Mouse (Mus musculus) hindbrain, embryonic 16.5 days (tissue): ENCODE results near the gene Cadm2. TPM values are rescaled to one million over a fixed set of nuclear protein-coding genes. Genes with fewer than 3 reads are reported as not detected.

Source experiments
- ATAC-seq: fragments of 200-750 bp; cut with Nextera tagmentation; 2 replicates; pipeline ENCODE4 v1.8.0; 2017; ENCODE audit warnings: moderate TSS enrichment, moderate library complexity
- H3K27ac ChIP-seq: fragments of 300-500 bp; sonication (generic); 2 replicates; pipeline ENCODE4 v1.5.1; 2014; ENCODE audit warnings: low read depth, mild to moderate bottlenecking, control low read depth, low read length, moderate library complexity
- H3K27me3 ChIP-seq: fragments of 300-500 bp; sonication (generic); replicated peaks from 2 replicates; pipeline ENCODE4 v1.6.1; 2014; ENCODE audit warnings: low read length; ENCODE audit not compliant: control insufficient read depth, insufficient read depth
- H3K36me3 ChIP-seq: fragments of 300-500 bp; sonication (generic); 2 replicates; pipeline ENCODE4 v1.6.1; 2014; ENCODE audit warnings: mild to moderate bottlenecking, low read length, moderate library complexity, mixed read lengths; ENCODE audit not compliant: control insufficient read depth, insufficient read depth
- H3K4me1 ChIP-seq: fragments of 300-500 bp; sonication (generic); 2 replicates; pipeline ENCODE4 v1.6.1; 2014; ENCODE audit warnings: low read depth, low read length; ENCODE audit not compliant: control insufficient read depth, insufficient read depth
- H3K4me2 ChIP-seq: fragments of 300-500 bp; sonication (generic); 2 replicates; pipeline ENCODE4 v1.6.1; 2014; ENCODE audit warnings: mild to moderate bottlenecking, low read length, control low read depth, moderate library complexity
- H3K4me3 ChIP-seq: fragments of 300-500 bp; sonication (generic); 2 replicates; pipeline ENCODE4 v1.5.1; 2014; ENCODE audit warnings: mild to moderate bottlenecking, low read length, control low read depth, moderate library complexity
- H3K9ac ChIP-seq: fragments of 300-500 bp; sonication (generic); 2 replicates; pipeline ENCODE4 v1.6.1; 2014; ENCODE audit warnings: low read depth, mild to moderate bottlenecking, control low read depth, low read length, moderate library complexity
- H3K9me3 ChIP-seq: fragments of 300-500 bp; sonication (generic); 2 replicates; pipeline ENCODE4 v1.6.1; 2014; ENCODE audit warnings: mild to moderate bottlenecking, low read length, moderate library complexity; ENCODE audit not compliant: control insufficient read depth
- WGBS: fragments of 180-500 bp; shearing (Covaris S2); extraction: QIAGEN DNeasy Blood & Tissue Kit; methylation state at CpG from one replicate; pipeline ENCODE4 v1.1.7; 2014; 5-methylcytosine and 5-hydroxymethylcytosine counted together
- polyA plus RNA-seq: library from polyadenylated mRNA; unstranded; fragments of >200 nt; fragmentation: Nextera tagmentation; extraction: Ambion mirVana; gene quantifications from 2 replicates; pipeline ENCODE4 v1.2.1, GENCODE M21; 2015

Cadm2 gene
- polyA plus RNA-seq, 1 experiment from 2014 or later: 33.6 TPM

- Histone ChIP-seq H3K4me2 (no peak overlapping the region), H3K36me3 (no peaks in the 10 kb centered on the region), H3K4me1 (no peaks in the 10 kb centered on the region), H3K4me3 (no peak overlapping the region), H3K9ac (no peak overlapping the region), H3K27me3 (no peaks in the 10 kb centered on the region), H3K27ac (no peak overlapping the region), H3K9me3 (no peaks in the 10 kb centered on the region)
- WGBS: 24% methylated on average over 1 of the region's 1 CpGs
- ATAC-seq: no peak
Observed at GRCm38 (mm10) chr16:67234862-67235261, 385.8 kb downstream of the Cadm2 start.

GRCm38 (mm10) chr16:67226696-67227095 is 394.0 kb downstream of the Cadm2 start:
- H3K27me3 ChIP-seq: no peaks in the 10 kb centered on the region
- H3K4me2 ChIP-seq: no peak overlapping the region
- no peak for ATAC-seq
- H3K4me3 ChIP-seq: no peak overlapping the region
- WGBS: 60% methylated on average over 1 of the region's 1 CpGs
- no peak overlapping the region for H3K27ac ChIP-seq
- no peaks in the 10 kb centered on the region for H3K36me3 ChIP-seq
- H3K9me3 ChIP-seq: no peaks in the 10 kb centered on the region
- H3K9ac ChIP-seq: no peak overlapping the region
- no peaks in the 10 kb centered on the region for H3K4me1 ChIP-seq

- no peaks in the 10 kb centered on the region for H3K36me3 ChIP-seq
- H3K27ac ChIP-seq: no peak overlapping the region
- no peak overlapping the region for H3K4me3 ChIP-seq
- H3K9me3 ChIP-seq: no peaks in the 10 kb centered on the region
- no peaks in the 10 kb centered on the region for H3K4me1 ChIP-seq
- no peaks in the 10 kb centered on the region for H3K27me3 ChIP-seq
- H3K4me2 ChIP-seq: no peak overlapping the region
- no peak for ATAC-seq
- no peak overlapping the region for H3K9ac ChIP-seq
Observed at GRCm38 (mm10) chr16:67203329-67203728, 417.4 kb downstream of the Cadm2 start.

GRCm38 (mm10) chr16:67192852-67193415 is 427.8 kb downstream of the Cadm2 start:
- no peak for ATAC-seq
- WGBS: 62% methylated on average over 4 of the region's 4 CpGs

GRCm38 (mm10) chr16:67192395-67192794 is 428.3 kb downstream of the Cadm2 start:
- no peak overlapping the region for H3K9ac ChIP-seq
- ATAC-seq: no peak
- H3K9me3 ChIP-seq: no peaks in the 10 kb centered on the region
- H3K27ac ChIP-seq: no peak overlapping the region
- 53% methylated on average over 2 of the region's 2 CpGs for WGBS
- no peak overlapping the region for H3K4me2 ChIP-seq
- no peak overlapping the region for H3K4me3 ChIP-seq
- no peaks in the 10 kb centered on the region for H3K36me3 ChIP-seq
- no peaks in the 10 kb centered on the region for H3K27me3 ChIP-seq
- no peaks in the 10 kb centered on the region for H3K4me1 ChIP-seq

More at GRCm38 (mm10) chr16:67192852-67193415, 427.8 kb downstream of the Cadm2 start:
- Histone ChIP-seq H3K4me1 (no peaks in the 10 kb centered on the region), H3K27me3 (no peaks in the 10 kb centered on the region), H3K36me3 (no peaks in the 10 kb centered on the region), H3K9me3 (no peaks in the 10 kb centered on the region), H3K27ac (no peak overlapping the region), H3K9ac (no peak overlapping the region), H3K4me2 (no peak overlapping the region), H3K4me3 (no peak overlapping the region)

- Histone ChIP-seq H3K36me3 (no peaks in the 10 kb centered on the region), H3K4me2 (no peak overlapping the region), H3K27ac (no peak overlapping the region), H3K9ac (no peak overlapping the region), H3K9me3 (no peaks in the 10 kb centered on the region), H3K4me1 (no peaks in the 10 kb centered on the region), H3K4me3 (no peak overlapping the region), H3K27me3 (no peaks in the 10 kb centered on the region)
- ATAC-seq: no peak
- WGBS: 77% methylated on average over 1 of the region's 1 CpGs
Observed at GRCm38 (mm10) chr16:67186322-67186721, 434.4 kb downstream of the Cadm2 start.

- H3K9me3 ChIP-seq: no peaks in the 10 kb centered on the region
- no peak overlapping the region for H3K27ac ChIP-seq
- 71% methylated on average over 5 of the region's 5 CpGs for WGBS
- no peaks in the 10 kb centered on the region for H3K4me1 ChIP-seq
- H3K4me2 ChIP-seq: no peak overlapping the region
- H3K4me3 ChIP-seq: no peak overlapping the region
- H3K27me3 ChIP-seq: no peaks in the 10 kb centered on the region
- no peak for ATAC-seq
- no peak overlapping the region for H3K9ac ChIP-seq
- no peaks in the 10 kb centered on the region for H3K36me3 ChIP-seq
Observed at GRCm38 (mm10) chr16:67182958-67183357, 437.8 kb downstream of the Cadm2 start.

- Histone ChIP-seq H3K36me3 (no peaks in the 10 kb centered on the region), H3K27ac (no peak overlapping the region), H3K9ac (no peak overlapping the region), H3K9me3 (no peaks in the 10 kb centered on the region), H3K27me3 (no peaks in the 10 kb centered on the region), H3K4me3 (no peak overlapping the region), H3K4me1 (no peaks in the 10 kb centered on the region), H3K4me2 (no peak overlapping the region)
- ATAC-seq: no peak
- 50% methylated on average over 4 of the region's 4 CpGs for WGBS
Observed at GRCm38 (mm10) chr16:67175386-67175785, 445.3 kb downstream of the Cadm2 start.

- H3K9ac ChIP-seq: no peak overlapping the region
- WGBS: 26% methylated on average over 6 of the region's 6 CpGs
- no peak overlapping the region for H3K4me3 ChIP-seq
- H3K4me2 ChIP-seq: no peak overlapping the region
- no peaks in the 10 kb centered on the region for H3K27me3 ChIP-seq
- H3K4me1 ChIP-seq: no peaks in the 10 kb centered on the region
- H3K9me3 ChIP-seq: no peaks in the 10 kb centered on the region
- no peak overlapping the region for H3K27ac ChIP-seq
- H3K36me3 ChIP-seq: no peaks in the 10 kb centered on the region
- ATAC-seq: no peak
Observed at GRCm38 (mm10) chr16:67162211-67162790, 458.4 kb downstream of the Cadm2 start.
